16 mouse cellular contexts compared by ENCODE assay signal in the genomic region with DNA sequence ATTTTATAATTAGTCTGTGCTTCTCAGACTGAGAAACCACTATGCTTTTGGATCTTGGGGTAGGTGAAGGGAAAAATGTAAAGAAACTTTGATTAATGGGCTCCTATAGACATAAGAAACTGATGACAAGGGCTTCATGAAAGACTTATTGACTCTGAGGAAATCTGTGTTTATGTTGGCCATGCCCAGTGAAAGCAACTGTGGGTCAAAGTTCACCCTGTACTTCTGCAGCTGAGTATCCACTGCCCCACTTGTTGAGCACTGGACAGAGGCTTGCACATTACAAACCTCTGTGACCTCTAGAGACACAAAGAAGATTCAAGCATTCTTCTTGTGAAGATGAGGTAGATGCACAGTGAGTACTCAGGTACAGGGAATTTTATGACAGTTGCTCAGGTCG.
"Had no signal": no experiment of that assay in that cellular context is flagged by ENCODE, and none has a peak within 500 bp of the region (broad histone marks: within the 10 kb centered on the region; RNA-seq: fewer than 3 reads in every experiment).

No protein-coding gene starts in this region.

- H3K4me3 ChIP-seq: neural tube, embryonic 13.5 days; neural tube, embryonic 15.5 days; stomach, embryonic 15.5 days had no signal

- H3K4me2 ChIP-seq: neural tube, embryonic 13.5 days; neural tube, embryonic 15.5 days; stomach, embryonic 15.5 days had no signal

- H3K4me1 ChIP-seq: neural tube, embryonic 13.5 days; neural tube, embryonic 15.5 days; stomach, embryonic 15.5 days had no signal

- H3K36me3 ChIP-seq: neural tube, embryonic 13.5 days; neural tube, embryonic 15.5 days; stomach, embryonic 15.5 days had no signal

- DNase-seq: retina, postnatal 1 day; right cerebral cortex, adult 18-20 months; right cerebral cortex, postnatal 14 days; right cerebral cortex, postnatal 25 days; right cerebral cortex, postnatal 4 days; spleen, adult 18-20 months; thymus, adult 18-20 months; thymus, adult 2 months; thymus, postnatal 14 days; thymus, postnatal 25 days; thymus, postnatal 36 days; thymus, postnatal 4 days had no signal

- H3K9me3 ChIP-seq: neural tube, embryonic 13.5 days; neural tube, embryonic 15.5 days; stomach, embryonic 15.5 days had no signal

- H3K9ac ChIP-seq: neural tube, embryonic 13.5 days; neural tube, embryonic 15.5 days; stomach, embryonic 15.5 days had no signal

- H3K27ac ChIP-seq: neural tube, embryonic 13.5 days; neural tube, embryonic 15.5 days; stomach, embryonic 15.5 days; stomach, postnatal 0 days had no signal

- H3K27me3 ChIP-seq: neural tube, embryonic 13.5 days; neural tube, embryonic 15.5 days; stomach, embryonic 15.5 days had no signal
